ENCODE assay signal across 14 mouse cellular contexts in genomic region chr9:77459365-77459764, GRCm38 (mm10).
"Had no signal": no experiment of that assay in that cellular context is flagged by ENCODE, and none has a peak within 500 bp of the region (broad histone marks: within the 10 kb centered on the region; RNA-seq: fewer than 3 reads in every experiment).

No protein-coding gene starts in this region.

- H3K36me3 ChIP-seq: hindbrain, embryonic 15.5 days; lung, embryonic 15.5 days; midbrain, embryonic 15.5 days; neural tube, embryonic 12.5 days had no signal

- H3K27me3 ChIP-seq: hindbrain, embryonic 15.5 days; lung, embryonic 15.5 days; megakaryocyte, embryonic 14.5 days; midbrain, embryonic 15.5 days; neural tube, embryonic 12.5 days had no signal

- ATAC-seq: midbrain, embryonic 15.5 days had no signal

- DNase-seq: lung, postnatal 14 days; right cerebral cortex, postnatal 4 days; spleen, adult 18-20 months; thymus, adult 18-20 months; thymus, postnatal 14 days had no signal

- H3K9me3 ChIP-seq: hindbrain, embryonic 15.5 days; limb, embryonic 10.5 days; lung, embryonic 15.5 days; megakaryocyte, embryonic 14.5 days; midbrain, embryonic 15.5 days; neural tube, embryonic 12.5 days had no signal

- H3K4me2 ChIP-seq: hindbrain, embryonic 15.5 days; lung, embryonic 15.5 days; midbrain, embryonic 11.5 days; midbrain, embryonic 15.5 days; neural tube, embryonic 12.5 days had no signal

- H3K4me3 ChIP-seq: hindbrain, embryonic 15.5 days; left cerebral cortex, adult 2 months; limb, embryonic 10.5 days; lung, embryonic 15.5 days; megakaryocyte, embryonic 14.5 days; midbrain, embryonic 15.5 days; neural tube, embryonic 12.5 days had no signal

- H3K27ac ChIP-seq: hindbrain, embryonic 15.5 days; left cerebral cortex, adult 2 months; limb, embryonic 10.5 days; macrophage; midbrain, embryonic 15.5 days; neural tube, embryonic 12.5 days had no signal

- H3K9ac ChIP-seq: hindbrain, embryonic 15.5 days; lung, embryonic 15.5 days; midbrain, embryonic 15.5 days; neural tube, embryonic 12.5 days had no signal
